Mouse (Mus musculus) urinary bladder, postnatal 36 days (tissue): ENCODE measurements at regions not wholly inside any gene's neighbourhood (a gene's known extent, or its start where the extent isn't known, plus 50 kb on each side); places are given as distances from the start of the nearest gene placed in this dataset.

Experiments
- DNase-seq, 2 experiments: peaks; one replicate each; pipeline ENCODE4 v3.0.0; 2022; ENCODE audit warnings: low spot score in 2 of 2, mixed read lengths in 1 of 2

DNA sequence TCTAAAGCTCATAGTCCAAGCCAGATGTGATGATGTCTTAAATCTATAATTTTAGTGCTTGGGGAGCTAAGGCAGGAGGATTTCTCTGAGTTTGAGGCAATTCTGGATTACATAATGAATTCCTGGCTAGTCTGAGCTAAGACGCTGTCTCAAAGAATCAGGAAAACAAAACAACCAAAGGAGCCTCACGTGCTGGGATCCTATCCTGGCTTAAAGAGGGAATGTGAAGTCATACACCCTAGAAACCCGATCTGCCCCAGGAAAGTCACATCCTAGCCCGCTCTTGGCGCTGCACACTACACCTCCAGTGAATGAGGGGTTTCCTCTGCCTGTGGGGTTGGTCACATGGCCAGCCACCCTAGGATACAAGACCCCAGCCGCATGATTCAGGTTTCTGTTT lies 211.2 kb downstream of the Glrx3 start:
- no peak for DNase-seq

DNA sequence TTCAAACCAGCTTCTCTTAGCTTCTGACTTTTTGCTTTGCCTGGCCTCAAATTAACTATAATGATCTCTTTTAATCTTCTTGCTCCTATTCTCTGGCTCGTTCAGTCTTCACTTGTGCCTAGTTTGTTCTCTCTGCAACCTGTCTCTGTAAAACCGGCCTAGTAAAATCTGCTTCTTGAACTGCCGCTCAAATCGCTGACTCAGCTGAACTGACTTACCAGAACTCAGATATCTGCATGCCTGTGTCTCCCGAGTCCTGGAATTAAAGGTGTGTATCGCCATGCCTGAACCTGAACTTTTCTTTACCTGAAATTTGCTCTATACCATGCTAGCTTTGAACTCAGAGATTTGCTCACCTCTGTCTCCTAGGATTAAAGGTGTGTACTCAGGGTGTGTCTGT lies 212.2 kb downstream of the Glrx3 start:
- DNase-seq: no peak

DNA sequence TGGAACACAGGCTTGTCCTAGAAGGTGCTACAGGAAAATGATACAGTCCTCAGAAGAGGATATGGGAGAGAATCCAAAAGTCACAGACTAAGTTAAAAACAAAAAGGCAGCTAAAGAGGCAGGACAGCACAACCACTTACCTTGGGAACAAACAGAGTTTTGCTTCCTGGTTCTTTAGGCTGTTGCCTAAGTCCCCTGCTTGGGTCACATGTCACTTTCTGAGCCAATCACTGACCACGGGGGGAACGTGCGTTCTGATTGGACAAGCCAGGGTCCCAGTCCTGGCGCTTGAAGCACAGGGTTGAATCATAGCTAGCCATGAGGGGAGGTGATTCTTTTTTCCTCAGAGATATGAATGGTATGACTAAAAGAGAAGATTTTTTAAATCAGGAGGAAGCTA lies 216.4 kb downstream of the Glrx3 start:
- no peak for DNase-seq

DNA sequence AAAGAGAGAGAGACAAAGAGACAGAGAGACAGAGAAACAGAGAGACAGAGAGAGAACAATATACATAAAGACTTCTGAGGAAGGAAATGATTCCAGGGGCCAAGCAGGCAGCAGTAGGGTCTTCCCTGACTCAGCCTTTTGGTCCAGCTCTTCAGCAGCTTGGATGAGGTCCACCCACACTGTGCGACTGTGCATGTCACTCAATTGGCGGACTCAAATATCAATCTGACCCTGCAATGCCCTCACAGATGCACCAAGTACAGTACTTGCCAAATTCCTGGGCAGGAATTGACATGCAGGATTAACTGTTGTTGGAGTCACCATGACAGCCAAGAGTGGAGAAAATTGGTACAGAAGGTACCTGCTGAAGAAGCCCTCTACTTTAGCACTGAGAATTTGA lies 229.8 kb downstream of the Glrx3 start:
- DNase-seq: no peak

DNA sequence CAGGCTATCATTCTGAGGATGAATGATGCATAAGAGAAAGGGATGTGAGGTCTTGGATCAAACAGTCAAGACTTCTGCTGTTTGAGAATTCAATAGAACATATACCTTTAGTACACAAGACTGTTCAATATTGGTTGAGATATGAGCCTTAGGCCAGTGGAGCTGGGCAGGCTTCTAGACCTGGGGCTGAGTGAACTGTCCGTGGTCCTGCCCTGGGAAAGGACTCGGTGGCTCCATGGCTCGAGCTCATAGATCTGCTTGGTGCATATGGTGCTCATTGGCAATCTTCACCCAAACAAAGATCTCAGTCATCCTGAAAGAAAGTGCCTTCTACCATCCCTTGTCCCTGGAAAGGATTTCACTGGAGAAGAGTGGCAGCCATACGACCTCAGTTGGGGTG lies 233.7 kb downstream of the Glrx3 start:
- no peak for DNase-seq

DNA sequence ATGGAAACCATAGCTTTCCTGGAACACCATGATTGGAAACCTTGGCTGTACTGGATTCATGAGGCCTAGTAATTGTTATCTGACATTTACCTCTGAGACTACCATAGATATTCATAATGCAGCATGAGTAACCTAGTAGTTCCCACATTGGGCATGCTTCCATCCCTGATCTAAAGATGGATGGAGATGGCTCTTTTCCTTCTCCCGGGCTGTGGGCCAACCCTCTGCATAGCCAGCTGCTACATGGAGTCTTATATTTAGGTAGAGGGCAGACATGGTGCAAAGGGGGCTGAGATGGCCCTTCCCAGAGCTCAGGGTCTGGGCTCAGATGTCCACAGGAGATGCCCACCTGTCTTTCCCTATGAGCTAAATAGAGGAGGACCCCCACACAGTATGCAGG lies 237.2 kb downstream of the Glrx3 start:
- DNase-seq: no peak

DNA sequence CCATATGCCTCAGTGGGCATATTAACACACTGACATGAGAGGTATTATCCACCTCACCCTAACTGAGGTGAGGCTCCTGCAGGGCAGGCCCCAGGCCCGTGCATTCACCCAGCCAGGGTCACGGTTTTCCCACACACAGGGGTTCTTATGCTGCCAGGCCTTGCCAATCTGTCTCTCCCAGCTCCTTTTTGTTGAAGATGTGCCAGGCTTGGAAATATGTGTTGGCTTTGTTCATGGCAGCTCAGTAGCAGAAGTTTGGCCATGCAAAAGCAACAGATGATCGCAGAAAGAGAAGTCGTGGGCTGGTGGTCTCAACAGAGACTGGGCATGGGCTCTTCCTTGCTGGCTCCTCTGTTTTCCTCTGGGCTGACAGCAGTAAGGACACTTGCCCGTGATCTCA lies 238.0 kb downstream of the Glrx3 start:
- DNase-seq: no peak

DNA sequence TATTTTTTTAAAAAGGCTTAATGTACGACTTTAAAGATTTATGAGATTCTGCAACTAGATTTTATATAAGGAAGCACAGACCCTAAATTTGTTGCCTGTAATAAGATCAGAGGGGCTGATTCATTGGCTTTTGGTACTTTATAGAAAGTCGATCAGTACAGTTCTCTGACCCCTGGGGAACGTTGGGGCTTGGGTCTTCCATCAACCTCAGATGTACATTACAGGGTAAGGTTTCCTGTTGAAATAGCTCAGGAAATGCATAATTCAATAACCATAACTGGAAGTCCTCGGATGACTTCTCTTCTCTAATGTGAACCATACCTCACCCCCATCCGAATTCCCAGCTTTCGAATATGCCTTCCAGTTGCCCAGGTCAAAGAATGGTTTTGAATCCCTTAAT lies 247.4 kb downstream of the Glrx3 start:
- no peak for DNase-seq

DNA sequence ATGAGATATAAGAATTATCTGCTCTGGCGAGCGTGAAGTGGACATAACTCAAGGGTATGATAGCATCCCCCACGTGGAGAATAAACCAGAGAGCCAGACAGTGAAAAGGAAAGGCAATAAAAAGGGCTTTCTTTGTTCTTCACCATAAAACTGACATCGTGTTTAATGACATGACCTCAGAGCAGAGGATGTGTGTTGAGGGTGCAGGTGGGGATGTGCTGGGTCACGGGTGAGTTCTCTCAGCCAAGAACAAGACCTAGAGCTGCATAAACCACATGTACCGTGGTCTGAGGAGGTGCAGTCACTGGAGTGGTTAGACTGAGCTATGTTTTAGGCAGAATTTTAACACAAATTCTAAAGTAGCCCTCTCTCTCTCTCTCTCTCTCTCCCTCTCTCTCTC lies 247.9 kb downstream of the Glrx3 start:
- DNase-seq: no peak

DNA sequence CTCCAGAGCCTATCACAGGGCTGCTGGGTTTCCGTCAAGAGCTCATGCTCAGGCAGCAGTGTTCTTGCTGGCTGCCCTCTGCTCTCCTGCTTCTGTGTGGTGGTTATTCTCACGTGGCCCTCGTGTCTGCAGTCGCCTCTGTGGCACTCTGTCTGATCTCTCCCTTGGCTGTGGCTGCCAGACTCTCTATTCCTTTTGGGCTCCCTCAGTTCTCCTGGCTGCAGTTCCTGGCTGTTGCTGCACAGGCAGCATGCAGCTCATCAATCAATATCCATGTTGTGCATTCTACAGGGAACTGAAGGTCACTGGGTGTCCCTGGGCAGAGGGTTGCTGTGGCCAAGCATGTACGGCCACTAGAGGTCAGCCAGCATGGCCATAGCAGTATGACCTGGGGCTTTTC lies 259.4 kb downstream of the Glrx3 start:
- DNase-seq: peak in 1 of 2 experiments; percentile 3

DNA sequence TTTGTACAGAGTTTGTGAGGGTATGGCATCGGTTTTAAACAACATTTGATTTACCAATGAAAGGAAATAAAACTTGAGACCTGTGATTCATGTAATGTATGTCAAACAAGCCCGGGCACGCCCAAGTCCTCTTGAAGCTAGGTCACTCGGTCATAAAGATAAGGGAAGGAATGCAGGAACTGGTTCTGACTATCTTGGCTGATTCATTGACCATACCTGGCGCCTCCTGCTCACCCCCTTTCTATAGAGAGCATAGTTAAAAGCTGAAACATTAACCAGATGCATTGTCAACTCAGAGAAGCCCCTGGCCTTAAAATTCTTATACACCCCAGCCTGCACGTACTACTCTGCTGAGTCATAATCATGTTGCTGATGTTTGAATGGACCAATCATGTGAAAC lies 261.1 kb downstream of the Glrx3 start:
- peak; percentile 43 to 64 for DNase-seq

DNA sequence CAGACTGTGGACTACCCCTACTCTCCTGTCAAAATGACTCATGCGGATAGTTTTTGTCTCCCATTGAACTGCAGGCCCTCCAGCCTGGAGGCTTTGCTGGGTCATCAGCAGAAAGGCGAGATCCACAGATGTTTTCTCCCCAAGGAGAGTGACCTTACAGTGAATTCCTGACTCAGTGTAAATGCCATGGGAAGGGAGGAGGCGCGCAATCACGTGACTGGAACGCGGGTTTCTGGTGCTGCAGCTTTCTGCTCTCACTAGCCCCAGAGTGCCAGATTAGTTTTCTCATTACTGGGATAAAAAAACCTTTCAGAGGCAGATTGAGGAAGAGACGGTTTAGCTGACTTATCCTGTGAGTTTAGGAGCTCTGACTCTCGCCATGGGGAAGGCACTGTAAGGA lies 275.4 kb downstream of the Glrx3 start:
- DNase-seq: no peak

DNA sequence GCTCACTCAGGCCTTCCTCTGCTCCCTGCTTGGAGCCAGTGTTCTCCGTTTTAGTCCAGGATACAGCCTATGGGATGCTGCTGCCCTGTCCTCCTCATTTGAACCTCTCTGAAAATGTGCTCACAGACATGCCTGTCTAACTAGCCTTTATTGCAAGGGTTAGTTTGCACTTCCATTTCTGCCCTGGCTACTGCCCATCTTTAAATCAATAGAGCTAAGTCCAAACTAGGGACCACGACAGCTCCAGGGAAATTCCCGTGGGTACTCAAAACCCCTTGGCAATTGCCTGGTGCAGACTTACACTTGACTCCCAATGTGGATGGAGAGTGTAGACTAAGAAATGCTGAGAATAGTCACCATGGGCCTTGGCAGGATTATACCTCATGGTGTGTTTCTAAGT lies 276.4 kb downstream of the Glrx3 start:
- no peak for DNase-seq

DNA sequence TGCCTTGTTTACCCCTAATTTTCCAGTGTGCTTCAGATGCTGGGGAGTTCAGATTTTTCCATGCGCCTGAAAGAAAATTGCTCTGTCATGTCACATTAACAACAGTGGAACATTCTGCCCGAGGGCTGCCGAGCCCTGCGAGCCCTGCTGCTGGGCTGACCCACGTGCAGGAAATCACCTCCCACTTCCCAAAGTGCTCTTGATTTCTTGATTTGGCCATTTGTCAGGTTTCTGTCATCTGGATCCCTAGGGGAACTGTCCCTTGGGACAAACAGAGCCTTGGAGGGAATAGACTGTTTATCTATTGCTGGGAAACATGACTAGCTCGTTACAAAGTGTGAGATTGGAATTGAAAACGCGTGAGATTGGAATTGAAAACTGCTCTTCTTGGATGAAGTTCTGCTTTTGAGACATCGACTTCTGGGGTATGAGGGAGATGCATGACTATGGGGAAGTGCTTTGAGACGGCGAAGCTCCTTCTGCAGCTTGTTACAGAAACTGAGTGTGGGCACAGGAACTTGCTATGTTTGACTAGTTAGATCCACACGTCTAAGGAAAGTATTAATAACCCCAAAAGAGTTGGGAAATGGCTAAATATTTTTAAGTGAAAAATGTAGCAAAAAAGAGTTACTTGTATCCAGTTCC lies 277.0 kb downstream of the Glrx3 start:
- no peak for DNase-seq

DNA sequence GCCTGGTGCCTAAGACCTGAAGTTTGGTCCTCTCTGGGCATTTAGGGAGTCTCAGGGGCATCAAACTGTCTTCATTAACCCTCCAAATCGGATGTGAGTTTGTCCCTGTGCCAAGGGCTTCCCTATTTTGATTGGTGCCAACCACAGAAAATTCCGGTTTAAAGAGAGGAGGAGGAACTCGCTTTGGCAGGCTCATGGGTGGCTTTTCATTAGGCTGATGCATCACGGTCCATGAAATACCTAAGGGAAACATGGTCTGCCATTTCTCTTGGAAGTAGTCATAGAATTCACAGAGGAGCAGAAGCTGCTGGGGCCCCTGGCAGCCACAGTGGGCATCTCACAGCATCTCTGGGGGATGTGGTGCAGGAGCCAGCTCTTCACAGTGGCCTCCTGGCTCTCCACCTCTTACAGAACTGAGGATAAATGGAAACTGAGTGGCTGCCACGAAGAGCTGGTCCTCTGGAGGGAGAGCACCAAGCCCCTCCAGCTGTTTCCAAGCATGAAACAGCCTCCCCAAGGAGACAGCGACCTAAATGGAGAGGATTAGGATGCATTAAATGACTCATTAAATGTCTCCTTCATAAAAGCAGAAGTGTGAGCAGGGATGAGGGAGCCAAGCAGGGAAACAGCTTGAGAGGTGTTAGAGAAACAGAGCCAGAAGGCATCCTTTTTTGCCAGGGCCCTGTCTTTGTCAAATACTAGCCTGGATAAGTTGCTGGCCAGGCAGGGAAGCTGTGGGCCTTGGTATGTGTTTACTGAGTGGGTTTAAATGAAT lies 277.9 kb downstream of the Glrx3 start:
- DNase-seq: no peak

DNA sequence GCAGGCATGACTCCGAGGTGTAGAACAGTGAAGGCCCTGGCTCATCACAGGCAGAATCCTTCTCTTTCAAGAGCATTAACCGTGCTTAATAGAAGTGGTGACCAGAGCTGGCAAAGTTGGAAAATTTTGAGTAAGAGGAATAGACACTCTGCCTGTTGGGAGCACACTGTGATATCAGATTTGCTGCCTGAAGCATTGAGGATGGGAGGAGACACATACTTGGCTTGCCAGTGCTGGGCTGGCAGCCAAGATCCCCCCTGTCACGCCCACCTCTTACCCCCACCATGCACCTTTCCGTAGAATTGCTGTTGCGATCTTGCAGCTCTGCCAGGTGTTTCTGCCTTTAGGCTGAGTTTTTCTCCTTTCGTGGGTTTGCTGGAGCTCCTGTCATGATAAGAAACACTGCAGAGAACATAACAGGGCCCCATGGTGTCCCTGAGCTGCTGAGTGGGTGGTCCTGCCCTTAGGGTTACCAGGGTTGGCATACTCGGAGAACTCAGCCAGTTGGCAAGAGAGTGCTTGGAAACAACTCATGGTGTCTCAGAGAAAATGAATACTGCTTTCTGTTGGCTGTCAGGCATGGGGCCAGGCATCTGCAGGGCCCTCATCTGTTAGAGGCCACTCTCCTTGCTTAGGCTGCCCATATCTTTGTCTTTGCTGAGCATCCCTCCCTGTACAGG lies 286.1 kb downstream of the Glrx3 start:
- DNase-seq: no peak

DNA sequence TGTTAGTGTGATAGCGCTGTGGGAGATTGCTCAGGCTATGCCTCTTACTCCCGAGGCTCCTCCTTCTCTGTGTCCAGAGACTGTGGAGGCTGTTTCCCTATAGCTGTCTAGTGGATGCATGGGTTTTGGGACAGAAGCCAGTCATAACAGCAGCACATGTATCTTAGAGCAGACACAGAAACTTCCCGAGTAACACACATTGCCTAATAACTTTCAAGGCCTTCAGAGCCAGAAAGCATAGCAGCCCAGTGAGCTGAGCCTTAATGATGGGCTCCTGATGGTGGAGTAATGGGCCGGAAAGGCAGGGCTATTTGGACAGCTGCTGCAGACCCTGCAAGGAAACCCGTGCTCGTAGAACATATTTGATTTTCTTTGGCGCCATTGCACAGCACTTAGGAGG lies 288.6 kb downstream of the Glrx3 start:
- no peak for DNase-seq

DNA sequence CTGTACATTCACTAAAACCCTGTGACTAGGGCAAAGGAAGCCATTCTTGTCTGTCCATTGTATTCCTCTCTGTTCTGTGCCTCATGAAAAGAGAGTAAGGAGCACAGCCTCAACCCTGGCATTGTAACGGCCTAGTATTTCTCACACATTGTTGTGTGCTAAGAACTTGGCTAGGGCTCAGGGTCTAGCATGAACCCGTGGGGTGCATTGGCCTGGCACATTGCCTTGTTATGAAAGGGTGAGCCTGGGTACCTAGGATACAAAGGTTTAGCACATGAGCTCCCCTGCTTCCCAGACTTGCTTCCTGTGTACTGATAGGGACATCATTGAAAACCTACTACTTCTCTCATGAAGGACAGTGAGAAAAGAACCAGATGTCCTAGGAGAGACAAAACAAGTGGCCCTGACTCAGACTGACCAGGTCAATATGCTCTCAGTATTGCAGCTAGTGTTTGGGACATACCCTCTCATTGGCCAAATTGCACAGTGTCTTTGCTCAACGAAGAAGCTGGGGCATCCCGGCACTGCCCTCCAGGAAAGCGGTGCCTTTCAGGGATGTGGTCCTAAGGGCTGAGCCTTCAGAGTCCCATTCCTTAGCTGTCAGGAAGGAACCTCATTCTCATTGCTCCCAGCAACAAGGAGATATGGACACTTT lies 298.6 kb downstream of the Glrx3 start:
- DNase-seq: no peak

DNA sequence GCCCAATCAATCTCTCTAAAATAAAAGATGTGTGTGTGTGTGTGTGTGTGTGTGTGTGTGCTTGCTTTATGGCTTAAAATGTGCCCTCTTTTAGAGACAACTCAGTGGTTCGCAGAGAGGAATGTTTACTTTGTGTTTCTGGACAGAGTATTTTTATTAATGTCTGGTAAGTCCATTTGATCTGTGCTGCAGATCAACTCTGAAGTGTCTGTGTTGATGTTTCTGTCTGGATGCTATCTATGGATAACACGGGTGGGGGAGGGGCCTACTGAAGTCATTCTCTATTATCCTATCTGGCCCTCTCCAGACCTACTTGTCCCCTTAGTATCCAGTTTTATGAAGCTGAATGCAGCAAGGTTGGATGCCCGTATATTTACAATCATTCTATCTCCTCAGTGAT lies 304.3 kb downstream of the Glrx3 start:
- DNase-seq: no peak

DNA sequence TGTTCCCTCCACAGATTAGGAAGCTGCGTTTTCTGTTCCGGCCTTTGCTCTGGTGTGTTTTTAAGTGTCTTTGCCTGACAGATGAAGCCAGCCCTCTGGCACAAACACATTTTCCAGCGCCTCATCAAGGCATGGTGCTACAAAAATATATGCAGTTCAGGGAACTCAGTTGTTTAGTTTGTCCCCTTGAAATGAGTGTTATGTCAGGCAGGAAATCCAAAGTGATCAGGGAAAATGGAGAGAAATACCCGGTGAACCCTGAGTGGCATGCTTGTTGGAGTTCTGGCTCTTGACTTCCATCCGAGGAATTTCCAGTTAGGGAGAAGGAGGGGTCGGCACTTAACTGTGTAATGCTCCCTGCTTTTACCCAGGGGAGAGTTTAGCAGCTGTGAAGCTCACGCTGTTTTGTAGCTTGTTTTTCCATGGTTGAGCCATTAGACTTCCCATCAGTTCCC lies 304.9 kb downstream of the Glrx3 start:
- no peak for DNase-seq

DNA sequence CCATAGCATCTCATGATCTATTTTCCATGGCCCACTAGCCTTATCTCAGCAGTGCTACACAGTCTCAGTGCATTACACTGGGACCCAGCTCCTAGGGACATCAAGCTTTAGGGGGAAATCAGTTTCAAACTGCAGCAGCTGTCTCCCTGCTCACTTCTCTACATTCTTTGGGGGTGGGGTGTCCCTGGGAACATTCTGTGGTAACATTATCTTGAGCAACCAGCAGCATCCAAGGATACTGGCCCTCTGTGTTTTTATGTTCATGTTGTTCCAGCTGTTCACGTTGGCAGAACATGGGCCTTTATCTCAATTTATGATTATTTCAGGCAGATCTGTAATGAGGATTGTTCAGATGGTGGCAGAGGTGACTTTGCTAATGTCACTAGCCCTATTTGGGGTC lies 308.2 kb downstream of the Glrx3 start:
- DNase-seq: no peak

DNA sequence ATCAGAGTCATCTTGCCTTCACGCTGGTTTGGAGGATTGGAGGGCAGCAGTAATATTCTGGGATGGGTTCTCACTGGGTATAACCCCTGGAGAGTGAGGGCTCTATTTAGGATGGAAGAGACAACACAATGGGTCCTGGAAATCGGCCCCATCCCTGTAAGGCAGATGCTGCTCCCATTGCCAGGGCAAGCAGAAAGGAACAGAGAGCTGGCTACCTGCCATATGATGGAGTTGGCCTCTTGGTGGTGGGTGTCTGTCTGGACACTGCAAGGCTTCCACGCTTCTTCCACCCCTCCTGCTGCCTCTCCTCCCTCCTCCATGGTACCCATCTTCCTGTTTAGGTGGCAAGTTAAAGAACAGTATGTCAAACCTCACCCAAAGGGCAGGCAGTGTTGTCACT lies 308.6 kb downstream of the Glrx3 start:
- DNase-seq: no peak

DNA sequence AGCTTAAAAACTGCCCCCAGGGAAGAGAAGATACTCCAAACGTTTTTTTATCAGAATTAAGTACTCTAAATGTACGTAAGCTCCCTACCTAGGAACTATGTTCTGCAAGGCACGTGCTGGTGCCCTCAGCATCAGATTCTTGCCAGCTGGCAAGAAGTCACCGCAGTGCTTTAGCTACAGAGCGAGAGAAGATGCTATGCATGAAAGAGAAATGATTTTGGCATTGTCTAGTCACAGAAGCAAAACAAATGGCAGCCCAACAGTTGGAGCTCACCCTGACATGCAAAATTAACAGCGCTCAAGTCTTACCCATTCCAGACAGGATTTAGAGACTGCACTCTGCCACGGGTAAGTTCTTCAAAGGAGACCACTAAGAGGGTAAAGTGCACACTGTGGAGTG lies 311.5 kb downstream of the Glrx3 start:
- DNase-seq: no peak
